Mouse (Mus musculus) retina, embryonic 14.5 days (tissue): ENCODE results near the gene Srrd.
"Not testable (repeated sequence)": the region's sequence is repeated elsewhere in the genome, so short reads cannot be mapped to it uniquely, and the experiment has no call there.

Experiments used
- DNase-seq: peaks from one replicate; pipeline ENCODE4 v3.0.0-alpha.2; 2015; ENCODE audit warnings: low spot score

The Srrd gene

GRCm38 (mm10) chr5:112356322-112356721, 13.5 kb upstream of the Srrd start:
- no peak for DNase-seq

- DNase-seq, result no peak
Observed at GRCm38 (mm10) chr5:112355910-112356309, 13.1 kb upstream of the Srrd start, which contains the start of gene Gm6583. Gene Gm6583 (minus strand): TSS chr5:112356033.

GRCm38 (mm10) chr5:112355493-112355892, 12.7 kb upstream of the Srrd start:
- DNase-seq, result no peak

GRCm38 (mm10) chr5:112349169-112349568, 6.3 kb upstream of the Srrd start:
- DNase-seq, result no peak

- peak; percentile 17 for DNase-seq
Observed at GRCm38 (mm10) chr5:112346211-112346965, 3.5 kb upstream of the Srrd start.

GRCm38 (mm10) chr5:112344092-112344960, 1.5 kb upstream of the Srrd start:
- no peak for DNase-seq

- DNase-seq, result peak; percentile 52
Observed at GRCm38 (mm10) chr5:112343205-112343595, 360 bp upstream of the Srrd start.

- no peak for DNase-seq
Observed at GRCm38 (mm10) chr5:112339215-112339614, 3.6 kb downstream of the Srrd start.

- DNase-seq, result no peak
Observed at GRCm38 (mm10) chr5:112337004-112337403, 5.8 kb downstream of the Srrd start.

- DNase-seq, result peak; percentile 73
Observed at GRCm38 (mm10) chr5:112335473-112335872, 7.4 kb downstream of the Srrd start.

GRCm38 (mm10) chr5:112329805-112330564, 12.9 kb downstream of the Srrd start:
- DNase-seq, result no peak

GRCm38 (mm10) chr5:112327854-112328253, 15.0 kb downstream of the Srrd start:
- DNase-seq, result no peak

GRCm38 (mm10) chr5:112326446-112327009, 16.3 kb downstream of the Srrd start:
- no peak for DNase-seq

- DNase-seq, result peak; percentile 96
Observed at GRCm38 (mm10) chr5:112325546-112326445, 17.0 kb downstream of the Srrd start, which contains the start of gene Tfip11. Gene Tfip11 (plus strand): TSS chr5:112326358.

GRCm38 (mm10) chr5:112324637-112325545, 17.9 kb downstream of the Srrd start:
- peak; percentile 21 for DNase-seq

- no peak for DNase-seq
Observed at GRCm38 (mm10) chr5:112323246-112323645, 19.6 kb downstream of the Srrd start.

- no peak for DNase-seq
Observed at GRCm38 (mm10) chr5:112321376-112321775, 21.5 kb downstream of the Srrd start.

GRCm38 (mm10) chr5:112320936-112321335, 21.9 kb downstream of the Srrd start:
- DNase-seq, result no peak

- no peak for DNase-seq
Observed at GRCm38 (mm10) chr5:112320379-112320778, 22.5 kb downstream of the Srrd start.

- not testable (repeated sequence) for DNase-seq
Observed at GRCm38 (mm10) chr5:112319343-112319742, 23.5 kb downstream of the Srrd start.
